Mouse (Mus musculus) E14TG2a.4 (cell line): ENCODE data around the gene Med10.

Experiments used
- H3K27me3 ChIP-seq: 2 replicates; pipeline ENCODE4 v1.6.1; 2014; ENCODE audit warnings: low read length, control low read depth; ENCODE audit not compliant: insufficient read depth
- H3K36me3 ChIP-seq: 2 replicates; pipeline ENCODE4 v1.6.1; 2014; ENCODE audit warnings: low read length, control low read depth; ENCODE audit not compliant: insufficient read depth
- H3K4me1 ChIP-seq: replicated peaks from 2 replicates; pipeline ENCODE4 v1.6.1; 2014; ENCODE audit warnings: low read depth, low read length, control low read depth
- H3K4me3 ChIP-seq: replicated peaks from 2 replicates; pipeline ENCODE4 v1.5.1; 2014; ENCODE audit warnings: mild to moderate bottlenecking, low read length
- H3K9me3 ChIP-seq: 2 replicates; pipeline ENCODE4 v1.6.1; 2014; ENCODE audit warnings: low read length, control low read depth
- CTCF ChIP-seq: conservative IDR thresholded peaks from 2 replicates; pipeline ENCODE4 v1.5.1; 2014; ENCODE audit warnings: low read length
- NANOG ChIP-seq: IDR thresholded peaks from 2 replicates; pipeline ENCODE4 v1.6.1; 2014; ENCODE audit warnings: borderline replicate concordance, low read length, mixed read lengths
- POU5F1 ChIP-seq: IDR thresholded peaks from 2 replicates; pipeline ENCODE4 v1.6.1; 2014; ENCODE audit warnings: low read length, borderline replicate concordance

Gene Med10

GRCm38 (mm10) chr13:69852313-69852712 lies 50.1 kb downstream of the Med10 start:
- Histone ChIP-seq H3K4me1 (no peaks in the 10 kb centered on the region), H3K9me3 (no peaks in the 10 kb centered on the region), H3K36me3 (no peaks in the 10 kb centered on the region), H3K27me3 (no peaks in the 10 kb centered on the region), H3K4me3 (no peak overlapping the region)
- no peak for TF ChIP-seq CTCF
- no peak for TF ChIP-seq POU5F1
- no peak for TF ChIP-seq NANOG

GRCm38 (mm10) chr13:69853425-69854043 lies 51.3 kb downstream of the Med10 start:
- H3K36me3 ChIP-seq: no peaks in the 10 kb centered on the region
- no peak overlapping the region for H3K4me3 ChIP-seq
- H3K4me1 ChIP-seq: no peaks in the 10 kb centered on the region
- TF ChIP-seq NANOG (no peak), CTCF (no peak)
- no peaks in the 10 kb centered on the region for H3K27me3 ChIP-seq
- peaks cover 6% of the 10 kb centered on the region; the same call in 1 of the 2 replicates for H3K9me3 ChIP-seq

- TF ChIP-seq POU5F1 (no peak), NANOG (no peak)
Observed at GRCm38 (mm10) chr13:69855941-69856340, 53.7 kb downstream of the Med10 start.

GRCm38 (mm10) chr13:69862276-69862675 lies 60.1 kb downstream of the Med10 start:
- TF ChIP-seq NANOG: no peak
- TF ChIP-seq POU5F1: no peak
- no peak for TF ChIP-seq CTCF
- Histone ChIP-seq H3K9me3 (peaks cover 6% of the 10 kb centered on the region; the same call in 1 of the 2 replicates), H3K4me1 (no peaks in the 10 kb centered on the region), H3K36me3 (no peaks in the 10 kb centered on the region), H3K27me3 (no peaks in the 10 kb centered on the region), H3K4me3 (no peak overlapping the region)

More at GRCm38 (mm10) chr13:69855941-69856340, 53.7 kb downstream of the Med10 start:
- Histone ChIP-seq H3K27me3 (no peaks in the 10 kb centered on the region), H3K9me3 (peaks cover 6% of the 10 kb centered on the region; the same call in 1 of the 2 replicates), H3K4me1 (no peaks in the 10 kb centered on the region), H3K4me3 (no peak overlapping the region), H3K36me3 (no peaks in the 10 kb centered on the region)

GRCm38 (mm10) chr13:69864911-69865310 lies 62.7 kb downstream of the Med10 start:
- Histone ChIP-seq H3K4me1 (no peaks in the 10 kb centered on the region), H3K36me3 (no peaks in the 10 kb centered on the region), H3K27me3 (no peaks in the 10 kb centered on the region), H3K9me3 (no peaks in the 10 kb centered on the region), H3K4me3 (no peak overlapping the region)
- TF ChIP-seq NANOG (no peak), CTCF (no peak), POU5F1 (no peak)
